Mouse (Mus musculus) limb, embryonic 11.5 days (tissue): ENCODE measurements around the gene Sfta2. TPM values are rescaled to one million over a fixed set of nuclear protein-coding genes. Genes with fewer than 3 reads are reported as not detected.

Experiments used
- ATAC-seq: fragments of 200-750 bp; cut with Nextera tagmentation; 2 replicates; pipeline ENCODE4 v1.8.0; 2017; ENCODE audit warnings: low read depth; ENCODE audit not compliant: insufficient number of reproducible peaks, low FRiP score, low TSS enrichment
- DNase-seq: peaks from one replicate; pipeline ENCODE4 v3.0.0-alpha.2; 2015; ENCODE audit warnings: low spot score
- H3K27ac ChIP-seq: fragments of 300-500 bp; sonication (generic); replicated peaks from 2 replicates; pipeline ENCODE4 v1.5.1; 2014; ENCODE audit warnings: low read depth, mild to moderate bottlenecking, low read length
- H3K27me3 ChIP-seq: fragments of 300-500 bp; sonication (generic); 2 replicates; pipeline ENCODE4 v1.6.1; 2014; ENCODE audit warnings: mild to moderate bottlenecking, low read length, mixed read lengths; ENCODE audit not compliant: control insufficient read depth, insufficient read depth
- H3K36me3 ChIP-seq: fragments of 300-500 bp; sonication (generic); 2 replicates; pipeline ENCODE4 v1.6.1; 2014; ENCODE audit warnings: mild to moderate bottlenecking, low read length, moderate library complexity, mixed read lengths; ENCODE audit not compliant: control insufficient read depth, insufficient read depth
- H3K4me1 ChIP-seq: fragments of 300-500 bp; sonication (generic); 2 replicates; pipeline ENCODE4 v1.6.1; 2014; ENCODE audit warnings: low read length, mixed read lengths; ENCODE audit not compliant: control insufficient read depth, insufficient read depth
- H3K4me2 ChIP-seq: fragments of 300-500 bp; sonication (generic); 2 replicates; pipeline ENCODE4 v1.6.1; 2014; ENCODE audit warnings: low read depth, mild to moderate bottlenecking, moderate library complexity; ENCODE audit not compliant: severe bottlenecking
- H3K4me3 ChIP-seq: fragments of 300-500 bp; sonication (generic); 2 replicates; pipeline ENCODE4 v1.5.1; 2014; ENCODE audit warnings: low read depth, low read length
- H3K9ac ChIP-seq: fragments of 300-500 bp; sonication (generic); 2 replicates; pipeline ENCODE4 v1.6.1; 2014; ENCODE audit warnings: mild to moderate bottlenecking, low read length
- H3K9me3 ChIP-seq: fragments of 300-500 bp; sonication (generic); 2 replicates; pipeline ENCODE4 v1.6.1; 2016; ENCODE audit warnings: low read length; ENCODE audit not compliant: control insufficient read depth
- WGBS: fragments of 180-500 bp; shearing (Covaris S2); extraction: QIAGEN DNeasy Blood & Tissue Kit; methylation state at CpG from one replicate; pipeline ENCODE4 v1.1.7; 2014; 5-methylcytosine and 5-hydroxymethylcytosine counted together
- polyA plus RNA-seq: library from polyadenylated mRNA; unstranded; fragments of >200 nt; fragmentation: Nextera tagmentation; extraction: Ambion mirVana; gene quantifications from 2 replicates; pipeline ENCODE4 v1.2.1, GENCODE M21; 2014

The Sfta2 gene
- polyA plus RNA-seq, 1 experiment from 2014 or later = not detected

DNA sequence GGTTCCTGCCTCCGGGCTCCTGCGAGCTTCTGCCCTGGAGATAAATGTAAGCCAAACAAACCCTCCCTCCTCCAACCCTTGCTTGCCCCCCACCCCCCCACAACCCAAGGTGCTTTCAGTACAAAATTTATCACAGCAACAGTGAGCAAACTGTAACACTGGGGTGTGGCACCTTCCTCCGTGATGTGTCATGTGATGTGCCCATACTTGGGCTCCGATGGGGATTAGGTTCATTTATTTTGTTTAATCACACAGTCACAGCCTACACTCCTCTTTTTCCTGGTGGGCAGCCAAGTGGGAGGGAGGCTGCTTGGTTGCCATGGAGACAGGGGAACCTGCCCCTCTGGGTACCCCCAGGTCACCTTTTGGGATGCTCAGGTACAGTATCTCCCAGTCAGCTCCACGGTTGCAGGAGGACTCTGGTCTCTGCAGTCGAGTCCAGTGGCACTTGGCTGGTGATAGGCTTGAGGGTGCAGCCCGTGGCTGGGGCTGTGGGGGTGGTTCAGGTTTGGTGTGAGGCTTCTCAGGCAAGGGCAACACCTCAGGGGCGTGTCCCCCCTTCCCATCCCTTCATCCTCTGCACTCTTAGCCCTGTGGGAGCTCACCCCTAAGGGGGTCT lies 496 bp downstream of the Sfta2 start:
- Histone ChIP-seq H3K4me3 (no peak overlapping the region), H3K27ac (no peak overlapping the region), H3K4me2 (no peak overlapping the region), H3K36me3 (no peaks in the 10 kb centered on the region), H3K27me3 (no peaks in the 10 kb centered on the region), H3K9me3 (no peaks in the 10 kb centered on the region), H3K4me1 (no peaks in the 10 kb centered on the region), H3K9ac (no peak overlapping the region)
- ATAC-seq = no peak
- no peak for DNase-seq
- WGBS = 59% methylated on average over 8 of the region's 8 CpGs

DNA sequence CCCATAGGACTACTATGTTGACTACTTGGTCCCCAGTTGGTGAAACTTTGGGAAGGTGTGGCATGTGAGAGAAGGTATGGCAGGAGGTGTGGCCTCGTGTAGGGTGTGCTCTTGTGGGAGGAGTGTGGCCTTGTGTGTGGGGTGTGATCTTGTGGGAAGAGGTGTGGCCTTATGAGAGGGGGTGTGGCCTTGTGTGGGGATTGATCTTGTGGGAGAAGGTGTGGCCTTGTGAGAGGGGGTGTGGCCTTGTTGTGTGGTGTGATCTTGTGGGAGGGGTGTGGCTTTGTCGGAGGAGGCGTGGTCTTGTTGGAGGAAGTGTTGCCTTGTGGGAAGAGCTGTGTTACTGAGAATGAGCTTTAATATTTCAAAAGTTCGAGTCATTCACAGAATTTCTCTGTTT lies 15.8 kb downstream of the Sfta2 start:
- 75% methylated on average over 4 of the region's 4 CpGs for WGBS
- no peak overlapping the region for H3K27ac ChIP-seq
- no peaks in the 10 kb centered on the region for H3K36me3 ChIP-seq
- DNase-seq = no peak
- no peak for ATAC-seq
- no peaks in the 10 kb centered on the region for H3K9me3 ChIP-seq
- no peaks in the 10 kb centered on the region for H3K27me3 ChIP-seq
- H3K4me1 ChIP-seq = no peaks in the 10 kb centered on the region
- no peak overlapping the region for H3K4me2 ChIP-seq
- no peak overlapping the region for H3K9ac ChIP-seq
- no peak overlapping the region for H3K4me3 ChIP-seq

DNA sequence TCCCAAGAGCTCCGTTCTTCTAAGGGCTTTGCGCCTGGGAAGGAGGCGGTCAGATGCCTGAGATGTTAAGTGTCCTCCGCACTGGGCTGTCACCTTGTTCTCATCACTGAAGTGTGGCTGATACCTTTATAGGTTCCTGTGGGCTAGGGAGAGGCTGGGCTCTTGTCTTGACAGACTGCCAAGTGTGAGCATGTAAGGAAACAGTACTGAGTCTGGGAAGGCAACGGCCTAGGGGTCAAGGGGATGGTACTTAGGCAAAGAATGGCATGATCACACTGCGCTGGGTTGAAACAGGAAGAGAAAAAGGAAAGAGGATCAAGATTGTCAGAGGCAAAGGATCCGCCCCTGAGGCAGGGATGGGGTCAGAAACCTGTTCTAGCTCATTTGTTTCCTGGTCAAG lies 25.2 kb downstream of the Sfta2 start, which contains the start of gene Gm9573:
Gene Gm9573, minus strand, starts transcription at position 101 of the 400 bp plus-strand sequence.
- Histone ChIP-seq H3K9ac (no peak within 1 kb of the TSS), H3K27me3 (no peaks in the 10 kb centered on the region), H3K36me3 (no peaks in the 10 kb centered on the region), H3K9me3 (no peaks in the 10 kb centered on the region), H3K27ac (no peak within 1 kb of the TSS), H3K4me3 (no peak within 1 kb of the TSS), H3K4me1 (no peaks in the 10 kb centered on the region), H3K4me2 (no peak within 1 kb of the TSS)
- WGBS = 82% methylated on average over 7 of the region's 7 CpGs
- no peak for DNase-seq
- no peak for ATAC-seq

DNA sequence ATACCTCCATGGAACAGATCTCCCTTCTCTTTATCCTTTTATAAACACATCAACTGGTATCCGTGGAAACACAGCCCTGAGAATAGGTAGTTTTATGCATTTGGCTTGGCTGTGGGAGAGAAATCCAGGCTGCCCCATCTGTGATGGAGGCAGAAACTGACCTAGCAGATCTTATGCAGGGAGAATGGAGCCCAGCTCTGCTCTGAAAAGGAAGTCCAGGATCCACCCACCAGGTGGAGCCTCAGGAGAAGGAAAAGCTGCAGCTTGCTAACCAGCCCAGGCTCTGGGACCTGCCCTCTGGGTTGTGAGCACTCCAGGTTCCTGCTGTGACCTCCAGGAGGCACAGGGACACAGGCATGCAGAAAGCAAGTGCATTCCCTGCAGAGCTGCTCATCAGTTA lies 32.6 kb downstream of the Sfta2 start:
- Histone ChIP-seq H3K9me3 (no peaks in the 10 kb centered on the region), H3K27ac (no peak overlapping the region), H3K4me1 (no peaks in the 10 kb centered on the region), H3K9ac (no peak overlapping the region), H3K27me3 (peaks cover 4% of the 10 kb centered on the region; the same call in 1 of the 2 replicates), H3K4me2 (no peak overlapping the region), H3K36me3 (no peaks in the 10 kb centered on the region), H3K4me3 (no peak overlapping the region)
- ATAC-seq (no peak), DNase-seq (peak; percentile 41)
- 12% methylated on average over 1 of the region's 1 CpGs for WGBS

DNA sequence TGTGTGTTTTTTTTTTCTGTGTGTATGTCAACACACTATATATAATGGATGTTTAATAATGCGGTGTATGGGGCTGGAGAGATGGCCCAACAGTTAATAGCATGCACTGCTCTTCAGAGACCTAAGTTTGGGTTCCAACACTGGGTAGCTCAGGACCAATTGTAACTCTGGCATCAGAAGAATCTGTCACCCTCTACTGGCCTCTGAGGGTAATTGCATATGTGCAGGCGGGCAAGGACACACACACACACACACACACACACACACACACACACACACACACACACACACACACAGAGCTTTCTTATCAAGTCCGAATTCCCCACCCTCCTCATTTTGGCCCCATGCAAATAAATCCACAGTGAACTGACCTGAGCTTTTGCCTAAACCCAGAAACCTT lies 33.9 kb downstream of the Sfta2 start:
- Histone ChIP-seq H3K9ac (no peak overlapping the region), H3K4me2 (no peak overlapping the region), H3K27me3 (peaks cover 4% of the 10 kb centered on the region; the same call in 1 of the 2 replicates), H3K27ac (no peak overlapping the region), H3K36me3 (no peaks in the 10 kb centered on the region), H3K4me3 (no peak overlapping the region), H3K4me1 (no peaks in the 10 kb centered on the region), H3K9me3 (no peaks in the 10 kb centered on the region)
- WGBS = 75% methylated on average over 3 of the region's 3 CpGs
- DNase-seq (no peak), ATAC-seq (no peak)

DNA sequence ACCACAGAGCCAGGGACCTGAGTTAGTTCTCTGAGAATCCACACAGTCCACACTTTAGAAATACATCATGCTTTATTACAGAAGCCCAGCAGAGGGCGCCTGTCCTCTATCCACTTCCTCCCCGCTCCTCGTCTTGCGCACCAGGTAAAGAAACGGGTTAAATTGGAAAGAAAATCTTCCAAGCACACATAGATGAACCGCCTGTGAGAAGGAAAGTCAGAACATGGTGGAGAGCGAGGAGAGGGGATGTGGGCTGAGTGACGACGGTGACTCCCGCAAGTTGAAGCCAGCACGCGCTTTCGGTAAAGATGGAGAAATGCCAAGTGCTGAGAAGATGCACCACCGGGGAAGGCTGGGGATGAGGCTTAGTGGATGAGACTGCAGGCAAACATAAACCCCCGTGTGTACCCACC lies 34.4 kb downstream of the Sfta2 start:
- H3K27ac ChIP-seq = no peak overlapping the region
- H3K9me3 ChIP-seq = no peaks in the 10 kb centered on the region
- peaks cover 4% of the 10 kb centered on the region; the same call in 1 of the 2 replicates for H3K27me3 ChIP-seq
- no peaks in the 10 kb centered on the region for H3K4me1 ChIP-seq
- peak overlapping the region; percentile 16 for H3K4me3 ChIP-seq
- H3K36me3 ChIP-seq = no peaks in the 10 kb centered on the region
- no peak overlapping the region for H3K9ac ChIP-seq
- ATAC-seq = no peak
- 3% methylated on average over 15 of the region's 15 CpGs for WGBS
- peak overlapping the region; percentile 57 for H3K4me2 ChIP-seq
- peak; percentile 81 for DNase-seq

DNA sequence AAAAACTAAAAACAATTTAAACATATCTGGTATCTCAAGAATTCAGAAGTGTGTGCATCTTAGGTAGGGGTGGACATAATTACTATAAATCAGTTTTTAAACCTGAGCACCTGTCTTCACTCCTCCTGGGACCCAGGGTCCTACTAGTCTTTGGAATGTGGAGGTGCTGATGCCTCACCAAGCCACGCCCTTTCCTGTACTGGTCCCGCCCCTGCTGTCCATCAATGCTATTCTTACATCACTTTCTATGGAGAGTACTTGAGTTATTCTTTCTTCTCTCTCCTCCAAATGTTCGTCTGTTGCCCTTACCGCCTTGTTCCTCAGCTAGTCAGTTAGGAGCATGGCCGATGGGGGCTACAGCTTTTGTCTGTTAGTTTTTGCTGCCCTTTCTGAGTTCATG lies 35.0 kb downstream of the Sfta2 start:
- Histone ChIP-seq H3K4me2 (no peak overlapping the region), H3K36me3 (no peaks in the 10 kb centered on the region), H3K9ac (no peak overlapping the region), H3K27me3 (peaks cover 4% of the 10 kb centered on the region; the same call in 1 of the 2 replicates), H3K27ac (no peak overlapping the region), H3K9me3 (no peaks in the 10 kb centered on the region), H3K4me3 (no peak overlapping the region), H3K4me1 (no peaks in the 10 kb centered on the region)
- no peak for ATAC-seq
- peak; percentile 28 for DNase-seq
- 41% methylated on average over 5 of the region's 5 CpGs for WGBS

DNA sequence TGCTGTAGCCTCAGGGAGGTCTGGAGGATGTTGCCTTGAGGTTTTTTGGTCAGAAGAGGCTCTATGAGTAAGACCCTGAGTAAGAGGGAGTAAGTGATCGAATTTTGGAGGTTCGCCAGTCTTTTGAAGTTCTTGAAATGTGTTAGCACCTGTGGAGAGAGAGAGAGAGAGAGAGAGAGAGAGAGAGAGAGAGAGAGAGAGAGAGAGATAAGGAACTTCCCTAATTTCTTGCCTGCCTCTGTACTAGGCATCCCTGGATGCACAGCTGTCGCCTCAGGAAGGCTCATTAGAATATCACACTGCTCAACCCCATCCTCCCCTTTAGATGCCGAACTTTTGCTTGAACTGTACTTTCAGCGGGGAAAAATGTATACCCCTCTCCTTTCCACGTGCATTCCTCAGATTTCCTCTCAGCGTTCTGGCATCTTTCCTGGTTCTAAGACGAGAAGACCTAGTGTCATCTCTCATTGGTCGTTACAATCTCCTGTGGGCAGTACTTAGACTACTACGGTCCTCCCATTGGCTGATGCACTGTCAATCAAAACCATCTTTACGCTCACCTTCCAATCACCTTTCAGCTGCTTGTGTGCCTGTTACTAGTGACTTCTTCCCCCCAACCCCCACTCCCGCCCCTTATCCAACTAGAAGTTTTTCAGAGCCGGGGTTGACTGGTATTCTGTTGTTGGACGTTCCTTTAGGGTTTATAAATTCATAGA lies 37.3 kb downstream of the Sfta2 start:
- DNase-seq (peak; percentile 62), ATAC-seq (peak; percentile 81; the same call in 1 of the 2 replicates)
- H3K9ac ChIP-seq = no peak overlapping the region
- H3K27me3 ChIP-seq = peaks cover 4% of the 10 kb centered on the region; the same call in 1 of the 2 replicates
- H3K4me1 ChIP-seq = no peaks in the 10 kb centered on the region
- H3K4me3 ChIP-seq = no peak overlapping the region
- H3K4me2 ChIP-seq = no peak overlapping the region
- 25% methylated on average over 14 of the region's 14 CpGs for WGBS
- no peaks in the 10 kb centered on the region for H3K36me3 ChIP-seq
- H3K27ac ChIP-seq = no peak overlapping the region
- no peaks in the 10 kb centered on the region for H3K9me3 ChIP-seq
